Mouse (Mus musculus) G1E (cell line): ENCODE results near the gene Lekr1. TPM values are rescaled to one million over a fixed set of nuclear protein-coding genes. Genes with fewer than 3 reads are reported as not detected.

Source experiments
- ATAC-seq: 2 replicates; pipeline ENCODE4 v1.8.0; 2016; ENCODE audit warnings: mild to moderate bottlenecking; ENCODE audit not compliant: insufficient number of reproducible peaks, poor library complexity, low FRiP score, severe bottlenecking; ENCODE audit errors: extremely low read depth
- DNase-seq: peaks from one replicate; pipeline ENCODE4 v3.0.0; 2012; ENCODE audit warnings: low spot score
- H3K27me3 ChIP-seq: 2 replicates; pipeline ENCODE4 v1.6.1; 2012; ENCODE audit warnings: mild to moderate bottlenecking, low read length, inconsistent platforms; ENCODE audit not compliant: insufficient read depth
- H3K36me3 ChIP-seq: replicated peaks from 2 replicates; pipeline ENCODE3; 2012; ENCODE audit warnings: mild to moderate bottlenecking, inconsistent platforms
- H3K4me1 ChIP-seq: 2 replicates; pipeline ENCODE4 v1.6.1; 2012; ENCODE audit warnings: low read depth, low read length, inconsistent platforms, mixed read lengths; ENCODE audit not compliant: insufficient read depth
- H3K4me3 ChIP-seq: 2 replicates; pipeline ENCODE4 v1.5.1; 2012; ENCODE audit warnings: low read depth, mild to moderate bottlenecking, inconsistent platforms, low read length, moderate library complexity, mixed read lengths
- H3K9me3 ChIP-seq: replicated peaks from 2 replicates; pipeline ENCODE4 v1.6.1; 2012; ENCODE audit warnings: inconsistent platforms
- CTCF ChIP-seq: IDR thresholded peaks from 2 replicates; pipeline ENCODE4 v1.5.1; 2012; ENCODE audit warnings: low read depth, low read length, inconsistent platforms, mixed read lengths
- GATA1 ChIP-seq: IDR thresholded peaks from 2 replicates; pipeline ENCODE4 v1.6.1; 2012; ENCODE audit warnings: borderline replicate concordance, low read length, inconsistent platforms, mixed read lengths
- GATA2 ChIP-seq: IDR thresholded peaks from 2 replicates; pipeline ENCODE4 v1.6.1; 2012; ENCODE audit warnings: low read depth, low read length, inconsistent platforms, borderline replicate concordance
- POLR2AphosphoS5 ChIP-seq: IDR thresholded peaks from 2 replicates; pipeline ENCODE4 v1.6.1; 2012; ENCODE audit warnings: low read depth, low read length, inconsistent platforms; ENCODE audit not compliant: insufficient replicate concordance
- TAL1 ChIP-seq: conservative IDR thresholded peaks from 2 replicates; pipeline ENCODE4 v1.6.1; 2012; ENCODE audit warnings: low read depth, low read length, inconsistent platforms, mixed read lengths
- polyA plus RNA-seq: library from polyadenylated mRNA; stranded (reverse); fragments of >175 nt; gene quantifications from 2 replicates; pipeline ENCODE4 v1.2.3, GENCODE M21; 2012
- total RNA-seq, 2 experiments: library from RNA; stranded (forward) in 1 of 2; stranded (reverse) in 1 of 2; fragments of 200-1000 nt in 1 of 2; fragments of >200 nt in 1 of 2; fragmentation: Nextera tagmentation in 1 of 2; gene quantifications; 2 replicates each; pipeline ENCODE4 v1.2.3; 2014 to 2017

Gene Lekr1
- total and polyA plus RNA-seq, 3 experiments = 0.11 TPM; not detected in 2

- ATAC-seq (no peak), DNase-seq (no peak)
- H3K27me3 ChIP-seq = peaks cover 4% of the 10 kb centered on the region
- H3K36me3 ChIP-seq = no peaks in the 10 kb centered on the region
- no peaks in the 10 kb centered on the region for H3K4me1 ChIP-seq
- no peaks in the 10 kb centered on the region for H3K9me3 ChIP-seq
- no peak overlapping the region for H3K4me3 ChIP-seq
- TF ChIP-seq GATA2 (no peak), POLR2AphosphoS5 (no peak), CTCF (no peak), TAL1 (no peak), GATA1 (no peak)
Measured at GRCm38 (mm10) chr3:65819841-65820240, 153.8 kb downstream of the Lekr1 start.

- Histone ChIP-seq H3K4me3 (no peak overlapping the region), H3K27me3 (0 out of 2 replicates have a peak, but pooled peaks cover 3% of the 10 kb centered on the region), H3K4me1 (no peaks in the 10 kb centered on the region), H3K36me3 (no peaks in the 10 kb centered on the region), H3K9me3 (no peaks in the 10 kb centered on the region)
- DNase-seq = no peak
- TF ChIP-seq TAL1 (no peak), GATA2 (no peak), POLR2AphosphoS5 (no peak), GATA1 (no peak), CTCF (no peak)
- ATAC-seq = no peak
Measured at GRCm38 (mm10) chr3:65824886-65825285, 158.9 kb downstream of the Lekr1 start.

GRCm38 (mm10) chr3:65826716-65827115 lies 160.7 kb downstream of the Lekr1 start:
- H3K36me3 ChIP-seq = no peaks in the 10 kb centered on the region
- DNase-seq = no peak
- no peaks in the 10 kb centered on the region for H3K4me1 ChIP-seq
- no peak overlapping the region for H3K4me3 ChIP-seq
- no peak for ATAC-seq
- TF ChIP-seq CTCF (no peak), GATA2 (no peak), GATA1 (no peak), POLR2AphosphoS5 (no peak), TAL1 (no peak)
- H3K27me3 ChIP-seq = peaks cover 6% of the 10 kb centered on the region; the same call in 1 of the 2 replicates
- no peaks in the 10 kb centered on the region for H3K9me3 ChIP-seq

GRCm38 (mm10) chr3:65827400-65827799 lies 161.4 kb downstream of the Lekr1 start:
- Histone ChIP-seq H3K36me3 (no peaks in the 10 kb centered on the region), H3K4me3 (no peak overlapping the region), H3K27me3 (peaks cover 6% of the 10 kb centered on the region; the same call in 1 of the 2 replicates), H3K9me3 (no peaks in the 10 kb centered on the region), H3K4me1 (no peaks in the 10 kb centered on the region)
- TF ChIP-seq GATA2 (no peak), CTCF (no peak), POLR2AphosphoS5 (no peak), TAL1 (no peak), GATA1 (no peak)
- no peak for DNase-seq
- no peak for ATAC-seq

- DNase-seq (no peak), ATAC-seq (no peak)
- Histone ChIP-seq H3K27me3 (peaks cover 6% of the 10 kb centered on the region; the same call in 1 of the 2 replicates), H3K4me1 (no peaks in the 10 kb centered on the region), H3K4me3 (no peak overlapping the region), H3K9me3 (no peaks in the 10 kb centered on the region), H3K36me3 (no peaks in the 10 kb centered on the region)
- no peak for TF ChIP-seq CTCF
- TF ChIP-seq GATA1 = no peak
- no peak for TF ChIP-seq TAL1
- no peak for TF ChIP-seq GATA2
- no peak for TF ChIP-seq POLR2AphosphoS5
Measured at GRCm38 (mm10) chr3:65828020-65828419, 162.0 kb downstream of the Lekr1 start.

GRCm38 (mm10) chr3:65829230-65829629 lies 163.2 kb downstream of the Lekr1 start:
- H3K27me3 ChIP-seq = peaks cover 6% of the 10 kb centered on the region; the same call in 1 of the 2 replicates
- no peaks in the 10 kb centered on the region for H3K9me3 ChIP-seq
- no peak overlapping the region for H3K4me3 ChIP-seq
- DNase-seq = no peak
- no peaks in the 10 kb centered on the region for H3K4me1 ChIP-seq
- no peaks in the 10 kb centered on the region for H3K36me3 ChIP-seq
- no peak for TF ChIP-seq GATA1
- TF ChIP-seq GATA2 = no peak
- no peak for TF ChIP-seq TAL1
- TF ChIP-seq POLR2AphosphoS5 = no peak
- no peak for TF ChIP-seq CTCF
- ATAC-seq = no peak
